Mouse (Mus musculus) hematopoietic multipotent progenitor cell, adult 10-12 weeks (in vitro differentiated cells): ENCODE results near the gene Fam196b. TPM values are rescaled to one million over a fixed set of nuclear protein-coding genes. Genes with fewer than 3 reads are reported as not detected.

Source experiments
- polyA plus RNA-seq: library from polyadenylated mRNA; stranded (reverse); fragments of >175 nt; gene quantifications from 2 replicates; pipeline ENCODE4 v1.2.3, GENCODE M21; 2012; ENCODE audit warnings: low replicate concordance

The Fam196b gene
- not detected in 2 replicates for polyA plus RNA-seq

GRCm38 (mm10) chr11:34314534-34315379 lies at the start of gene Fam196b:
Gene Fam196b (plus strand): TSS chr11:34314822.

Other genes with a start within 250 kb of the Fam196b start
- not detected in 2 replicates for gene 4930469K13Rik, start 216.3 kb upstream of the Fam196b start, polyA plus RNA-seq
- gene Foxi1, start 106.7 kb upstream of the Fam196b start, polyA plus RNA-seq, result 0.20 TPM in 1 of 2 replicates, not detected in the other